Mouse (Mus musculus) forebrain, embryonic 16.5 days (tissue): ENCODE data around the gene Fam189b. TPM values are rescaled to one million over a fixed set of nuclear protein-coding genes. Genes with fewer than 3 reads are reported as not detected.

Source experiments
- ATAC-seq: fragments of 200-750 bp; cut with Nextera tagmentation; 2 replicates; pipeline ENCODE4 v1.8.0; 2017; ENCODE audit warnings: mild to moderate bottlenecking, moderate library complexity
- H3K27ac ChIP-seq: fragments of 300-500 bp; sonication (generic); 2 replicates; pipeline ENCODE4 v1.5.1; 2014; ENCODE audit warnings: low read length, control low read depth
- H3K27me3 ChIP-seq: fragments of 300-500 bp; sonication (generic); replicated peaks from 2 replicates; pipeline ENCODE4 v1.6.1; 2014; ENCODE audit warnings: low read length; ENCODE audit not compliant: control insufficient read depth, insufficient read depth
- H3K36me3 ChIP-seq: fragments of 300-500 bp; sonication (generic); 2 replicates; pipeline ENCODE4 v1.6.1; 2014; ENCODE audit not compliant: control insufficient read depth, insufficient read depth
- H3K4me1 ChIP-seq: fragments of 300-500 bp; sonication (generic); replicated peaks from 2 replicates; pipeline ENCODE4 v1.6.1; 2014; ENCODE audit warnings: low read length; ENCODE audit not compliant: control insufficient read depth, insufficient read depth
- H3K4me2 ChIP-seq: fragments of 300-500 bp; sonication (generic); 2 replicates; pipeline ENCODE4 v1.6.1; 2014; ENCODE audit warnings: mild to moderate bottlenecking, low read length, control low read depth
- H3K4me3 ChIP-seq: fragments of 300-500 bp; sonication (generic); replicated peaks from 2 replicates; pipeline ENCODE4 v1.5.1; 2014; ENCODE audit warnings: mild to moderate bottlenecking, low read length, control low read depth
- H3K9ac ChIP-seq: fragments of 300-500 bp; sonication (generic); replicated peaks from 2 replicates; pipeline ENCODE4 v1.6.1; 2014; ENCODE audit warnings: low read depth, low read length, control low read depth
- H3K9me3 ChIP-seq: fragments of 300-500 bp; sonication (generic); 2 replicates; pipeline ENCODE4 v1.6.1; 2016; ENCODE audit warnings: low read length; ENCODE audit not compliant: control insufficient read depth
- WGBS: fragments of 180-500 bp; shearing (Covaris S2); extraction: QIAGEN DNeasy Blood & Tissue Kit; methylation state at CpG from one replicate; pipeline ENCODE4 v1.1.7; 2014; 5-methylcytosine and 5-hydroxymethylcytosine counted together
- polyA plus RNA-seq: library from polyadenylated mRNA; unstranded; fragments of >200 nt; fragmentation: Nextera tagmentation; extraction: Ambion mirVana; gene quantifications from 2 replicates; pipeline ENCODE4 v1.2.1, GENCODE M21; 2015

Fam189b gene
- polyA plus RNA-seq, 1 experiment from 2014 or later, result 30.7 TPM

GRCm38 (mm10) chr3:89164506-89165267 is 18.3 kb upstream of the Fam189b start, which contains the start of gene Clk2:
Clk2 (plus strand) TSS chr3:89164795.
- Histone ChIP-seq H3K27ac (peak within 1 kb of the TSS; percentile 94), H3K4me1 (peaks cover 23% of the 10 kb centered on the region), H3K4me2 (peak within 1 kb of the TSS; percentile 91), H3K9ac (peak within 1 kb of the TSS; percentile 96), H3K27me3 (no peaks in the 10 kb centered on the region), H3K4me3 (peak within 1 kb of the TSS; percentile 96), H3K9me3 (no peaks in the 10 kb centered on the region), H3K36me3 (peaks cover 13% of the 10 kb centered on the region)
- 1% methylated on average over 58 of the region's 79 CpGs for WGBS
- ATAC-seq, result peak; percentile 97

DNA sequence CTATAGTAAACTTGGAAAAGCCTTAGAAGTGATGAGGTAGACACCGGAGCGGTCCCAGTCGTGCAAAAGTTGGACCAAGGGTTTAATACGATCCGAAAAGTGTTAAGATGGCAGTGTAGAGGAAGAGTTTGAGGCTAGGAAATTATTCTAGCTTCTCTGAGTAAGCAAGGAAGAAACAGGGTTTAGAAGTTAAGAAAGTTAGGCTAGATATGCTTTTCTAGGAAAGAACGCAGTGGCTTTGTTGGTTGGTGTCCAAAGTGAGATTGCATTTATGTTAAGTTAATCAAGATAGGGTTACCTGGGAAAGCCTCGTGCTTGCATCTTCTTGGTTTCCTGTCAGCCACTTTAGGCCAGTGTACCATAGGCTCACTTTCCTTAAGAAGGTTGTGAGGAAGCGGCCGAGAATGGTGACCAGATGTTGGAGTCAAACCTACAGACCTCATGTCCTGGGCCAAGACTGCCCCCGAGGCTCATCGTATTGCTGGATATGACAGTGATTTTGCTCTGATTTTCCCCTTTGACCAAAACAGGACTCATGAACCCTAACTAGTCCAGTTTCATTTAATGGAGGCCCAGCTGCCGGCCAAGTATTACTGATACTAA is 17.6 kb upstream of the Fam189b start:
- H3K4me3 ChIP-seq, result peak overlapping the region; percentile 96
- H3K36me3 ChIP-seq, result peaks cover 20% of the 10 kb centered on the region
- peak overlapping the region; percentile 94 for H3K27ac ChIP-seq
- 23% methylated on average over 12 of the region's 12 CpGs for WGBS
- H3K9me3 ChIP-seq, result no peaks in the 10 kb centered on the region
- ATAC-seq, result no peak
- H3K27me3 ChIP-seq, result no peaks in the 10 kb centered on the region
- peak overlapping the region; percentile 96 for H3K9ac ChIP-seq
- H3K4me2 ChIP-seq, result peak overlapping the region; percentile 91
- H3K4me1 ChIP-seq, result peaks cover 23% of the 10 kb centered on the region

GRCm38 (mm10) chr3:89166945-89167344 is 16.0 kb upstream of the Fam189b start:
- H3K27ac ChIP-seq, result no peak overlapping the region
- no peak overlapping the region for H3K9ac ChIP-seq
- no peak overlapping the region for H3K4me3 ChIP-seq
- ATAC-seq, result no peak
- no peaks in the 10 kb centered on the region for H3K27me3 ChIP-seq
- no peak overlapping the region for H3K4me2 ChIP-seq
- peaks cover 28% of the 10 kb centered on the region for H3K36me3 ChIP-seq
- H3K9me3 ChIP-seq, result no peaks in the 10 kb centered on the region
- 92% methylated on average over 19 of the region's 19 CpGs for WGBS
- H3K4me1 ChIP-seq, result peaks cover 23% of the 10 kb centered on the region

DNA sequence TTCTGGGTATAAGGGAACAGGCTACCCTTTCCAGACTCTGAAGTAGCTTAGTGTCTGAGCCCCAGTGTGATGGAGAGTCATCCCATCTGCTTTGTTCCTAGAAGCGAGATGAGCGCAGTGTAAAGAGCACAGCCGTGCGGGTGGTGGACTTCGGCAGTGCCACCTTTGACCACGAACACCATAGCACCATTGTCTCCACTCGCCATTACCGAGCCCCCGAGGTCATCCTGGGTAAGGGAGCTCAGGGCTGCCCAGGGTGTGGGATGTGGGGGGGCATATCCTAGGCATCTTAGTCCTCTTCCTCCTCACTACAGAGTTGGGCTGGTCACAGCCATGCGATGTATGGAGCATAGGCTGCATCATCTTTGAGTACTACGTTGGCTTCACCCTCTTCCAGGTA is 8.1 kb upstream of the Fam189b start:
- Histone ChIP-seq H3K4me3 (no peak overlapping the region), H3K4me2 (no peak overlapping the region), H3K27me3 (no peaks in the 10 kb centered on the region), H3K9ac (no peak overlapping the region), H3K27ac (no peak overlapping the region), H3K36me3 (peaks cover 30% of the 10 kb centered on the region), H3K9me3 (no peaks in the 10 kb centered on the region), H3K4me1 (peaks cover 13% of the 10 kb centered on the region)
- no peak for ATAC-seq
- 95% methylated on average over 11 of the region's 11 CpGs for WGBS

DNA sequence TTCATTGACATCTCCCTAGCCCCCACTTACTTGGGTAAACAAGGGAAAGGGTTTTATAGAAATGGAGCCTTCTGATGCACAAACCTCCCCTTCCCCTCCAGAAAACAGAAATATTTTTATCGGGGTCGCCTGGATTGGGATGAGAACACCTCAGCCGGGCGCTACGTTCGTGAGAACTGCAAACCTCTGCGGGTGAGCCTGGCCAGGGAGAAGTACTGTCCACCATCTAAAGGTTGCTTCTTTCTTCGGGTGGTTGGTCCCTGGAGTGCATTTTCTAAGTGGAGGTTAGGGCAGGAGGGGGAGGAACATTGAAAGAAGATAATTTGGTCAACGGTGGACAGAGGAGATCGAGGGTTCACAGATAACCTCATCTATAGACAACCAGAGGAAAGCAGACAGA is 7.4 kb upstream of the Fam189b start:
- 93% methylated on average over 10 of the region's 10 CpGs for WGBS
- Histone ChIP-seq H3K4me3 (no peak overlapping the region), H3K9me3 (no peaks in the 10 kb centered on the region), H3K27me3 (no peaks in the 10 kb centered on the region), H3K9ac (no peak overlapping the region), H3K27ac (no peak overlapping the region), H3K4me1 (peaks cover 13% of the 10 kb centered on the region), H3K4me2 (no peak overlapping the region), H3K36me3 (peaks cover 28% of the 10 kb centered on the region)
- ATAC-seq, result no peak

- no peak overlapping the region for H3K4me3 ChIP-seq
- WGBS, result 86% methylated on average over 7 of the region's 7 CpGs
- no peaks in the 10 kb centered on the region for H3K9me3 ChIP-seq
- H3K9ac ChIP-seq, result no peak overlapping the region
- peaks cover 13% of the 10 kb centered on the region for H3K4me1 ChIP-seq
- no peak overlapping the region for H3K4me2 ChIP-seq
- H3K27ac ChIP-seq, result no peak overlapping the region
- no peak for ATAC-seq
- no peaks in the 10 kb centered on the region for H3K27me3 ChIP-seq
- H3K36me3 ChIP-seq, result peaks cover 31% of the 10 kb centered on the region
Observed at GRCm38 (mm10) chr3:89176421-89176820, 6.5 kb upstream of the Fam189b start.

DNA sequence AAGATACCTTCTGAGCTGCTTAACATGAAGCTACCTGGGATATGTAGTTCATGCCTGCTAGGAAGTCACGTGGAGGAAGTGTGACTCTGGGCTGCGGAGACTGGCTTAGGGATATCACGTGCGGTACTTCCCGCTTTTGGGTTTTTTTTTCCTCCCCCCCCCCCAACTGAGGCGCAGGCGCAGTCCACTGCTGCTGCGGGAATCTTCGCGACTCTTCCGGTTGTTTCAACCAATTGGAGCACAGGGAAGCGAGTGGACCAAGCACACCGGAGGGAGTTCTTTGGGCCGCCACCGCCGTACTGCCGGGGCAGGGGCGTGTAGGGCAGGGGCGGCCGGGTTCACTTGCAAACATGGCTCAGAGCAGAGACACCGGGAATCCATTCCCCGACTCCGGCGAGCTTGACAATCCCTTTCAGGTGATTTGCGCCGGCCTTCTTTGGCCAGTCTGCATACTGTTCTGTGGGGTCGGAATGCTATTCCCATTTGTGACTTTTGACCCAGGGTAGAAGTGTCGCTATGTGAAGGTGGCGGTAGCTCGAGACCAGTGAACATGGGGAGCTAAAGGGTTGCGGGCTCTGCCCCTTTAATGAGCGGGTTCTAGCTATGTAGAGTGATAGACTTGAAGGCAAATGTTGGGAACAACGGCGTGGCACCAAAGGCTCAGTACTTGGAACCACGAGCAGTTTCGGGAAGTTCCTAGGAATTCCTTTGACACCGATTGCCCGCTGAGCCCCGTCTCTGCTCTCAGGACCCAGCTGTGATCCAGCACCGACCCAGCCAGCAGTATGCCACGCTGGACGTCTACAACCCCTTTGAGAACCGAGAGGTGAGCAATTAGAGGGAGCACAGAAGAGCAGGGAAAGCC is 5.5 kb upstream of the Fam189b start, which contains the start of gene Scamp3:
Scamp3 (plus strand) TSS at position 232 of the 865 bp plus-strand sequence.
- Histone ChIP-seq H3K27ac (peak within 1 kb of the TSS; percentile 39; the same call in 1 of the 2 replicates), H3K36me3 (peaks cover 28% of the 10 kb centered on the region), H3K9me3 (no peaks in the 10 kb centered on the region), H3K4me2 (peak within 1 kb of the TSS; percentile 84), H3K4me1 (peaks cover 13% of the 10 kb centered on the region), H3K4me3 (peak within 1 kb of the TSS; percentile 82), H3K27me3 (no peaks in the 10 kb centered on the region), H3K9ac (peak within 1 kb of the TSS; percentile 67)
- ATAC-seq, result peak; percentile 97
- under 1% methylated on average over 42 of the region's 43 CpGs for WGBS

- ATAC-seq, result no peak
- peak overlapping the region; percentile 84 for H3K4me2 ChIP-seq
- H3K9ac ChIP-seq, result peak overlapping the region; percentile 67
- H3K4me3 ChIP-seq, result peak overlapping the region; percentile 82
- H3K27ac ChIP-seq, result no peak overlapping the region
- H3K27me3 ChIP-seq, result no peaks in the 10 kb centered on the region
- H3K36me3 ChIP-seq, result peaks cover 28% of the 10 kb centered on the region
- H3K9me3 ChIP-seq, result no peaks in the 10 kb centered on the region
- H3K4me1 ChIP-seq, result peaks cover 13% of the 10 kb centered on the region
- 8% methylated on average over 6 of the region's 6 CpGs for WGBS
Observed at GRCm38 (mm10) chr3:89178107-89178385, 4.9 kb upstream of the Fam189b start.

GRCm38 (mm10) chr3:89179056-89179455 is 3.9 kb upstream of the Fam189b start:
- 94% methylated on average over 11 of the region's 11 CpGs for WGBS
- Histone ChIP-seq H3K9ac (no peak overlapping the region), H3K4me1 (peaks cover 20% of the 10 kb centered on the region), H3K27ac (no peak overlapping the region), H3K27me3 (no peaks in the 10 kb centered on the region), H3K36me3 (peaks cover 20% of the 10 kb centered on the region), H3K9me3 (no peaks in the 10 kb centered on the region), H3K4me3 (no peak overlapping the region), H3K4me2 (no peak overlapping the region)
- no peak for ATAC-seq
